In genomic region chr3:90265932-90266741, GRCm38 (mm10) we compare ENCODE assay signal across 8 mouse cellular contexts. TPM values are rescaled to one million over a fixed set of nuclear protein-coding genes. Genes with fewer than 3 reads are reported as not detected.
DNase-seq lines count a peak whose midpoint lies in the region; ATAC-seq and TF ChIP-seq lines count a peak whose summit lies in the region.

No protein-coding gene starts in this region.

- peak overlapping the region; percentile 87 for H3K9ac ChIP-seq in limb, embryonic 13.5 days
- H3K9ac ChIP-seq in midbrain, embryonic 16.5 days (ENCODE audit: low read depth, low read length): peak overlapping the region; percentile 89

- peak overlapping the region; percentile 88 for H3K4me2 ChIP-seq in limb, embryonic 13.5 days (replicated peaks)
- peak overlapping the region; percentile 80 for H3K4me2 ChIP-seq in midbrain, embryonic 16.5 days (ENCODE audit: low read length)

- DNase-seq in cerebellum, adult 2 months: peak; percentile 54 to 82
- no peak for DNase-seq in cerebellum, postnatal 10 days
- DNase-seq in brain, adult 2 months (ENCODE audit: low read depth, low spot score): peak; percentile 86
- peak; percentile 51 to 61 for DNase-seq in heart, adult 9 months (ENCODE audit: low spot score in 2 of 2)
- peak; percentile 63 to 68 for DNase-seq in thymus, postnatal 36 days
- no peak for DNase-seq in layer of hippocampus, postnatal 36 days

- peak; percentile 50 for ATAC-seq in limb, embryonic 13.5 days (ENCODE audit: low FRiP score, low read depth)
- ATAC-seq in midbrain, embryonic 16.5 days: peak; percentile 52; the same call in 1 of the 2 replicates

- peaks cover 63% of the 10 kb centered on the region for H3K36me3 ChIP-seq in limb, embryonic 13.5 days
- peaks cover 25% of the 10 kb centered on the region for H3K36me3 ChIP-seq in midbrain, embryonic 16.5 days (ENCODE audit: control insufficient read depth, insufficient read depth, low read length)

- H3K4me3 ChIP-seq in cerebellum, adult 2 months (replicated peaks; ENCODE audit: insufficient read depth, low read depth, low read length): peak overlapping the region; percentile 95
- H3K4me3 ChIP-seq in limb, embryonic 13.5 days: peak overlapping the region; percentile 75
- H3K4me3 ChIP-seq in midbrain, embryonic 16.5 days (ENCODE audit: low read depth, low read length): peak overlapping the region; percentile 88

- WGBS in cerebellum, adult 2 months: 18% methylated on average over 16 of the region's 16 CpGs
- 24% methylated on average over 16 of the region's 16 CpGs for WGBS in limb, embryonic 13.5 days
- 22% methylated on average over 15 of the region's 16 CpGs for WGBS in midbrain, embryonic 16.5 days

- TF ChIP-seq POLR2A in cerebellum, adult 2 months (IDR thresholded peaks at IDR 0.05; ENCODE audit: borderline replicate concordance, insufficient read depth, low read length): peak; percentile 21; the same call in 1 of the 2 replicates

- H3K27ac ChIP-seq in cerebellum, adult 2 months (ENCODE audit: insufficient read depth, low read length): peak overlapping the region; percentile 100
- H3K27ac ChIP-seq in limb, embryonic 13.5 days: peak overlapping the region; percentile 97
- H3K27ac ChIP-seq in midbrain, embryonic 16.5 days (ENCODE audit: low read length): peak overlapping the region; percentile 96

- H3K9me3 ChIP-seq in limb, embryonic 13.5 days: no peaks in the 10 kb centered on the region
- no peaks in the 10 kb centered on the region for H3K9me3 ChIP-seq in midbrain, embryonic 16.5 days (replicated peaks; ENCODE audit: control insufficient read depth, low read length, poor library complexity, severe bottlenecking)

- TF ChIP-seq CTCF in cerebellum, adult 2 months (IDR thresholded peaks at IDR 0.05; ENCODE audit: borderline replicate concordance, insufficient read depth, low read depth, low read length): no peak

- H3K27me3 ChIP-seq in cerebellum, adult 2 months (ENCODE audit: control insufficient read depth, insufficient read depth, low read length): no peaks in the 10 kb centered on the region
- no peaks in the 10 kb centered on the region for H3K27me3 ChIP-seq in limb, embryonic 13.5 days
- no peaks in the 10 kb centered on the region for H3K27me3 ChIP-seq in midbrain, embryonic 16.5 days (ENCODE audit: control insufficient read depth, insufficient read depth, low read depth, low read length)

- H3K4me1 ChIP-seq in cerebellum, adult 2 months (ENCODE audit: control insufficient read depth, insufficient read depth, low read length): peaks cover 13% of the 10 kb centered on the region
- H3K4me1 ChIP-seq in limb, embryonic 13.5 days: peaks cover 14% of the 10 kb centered on the region
- peaks cover 10% of the 10 kb centered on the region for H3K4me1 ChIP-seq in midbrain, embryonic 16.5 days (ENCODE audit: control insufficient read depth, insufficient read depth, low read length)

RNA-seq across cellular contexts. Expression of gene Dennd4b, which starts 1.2 kb away (rescaled TPM):
- polyA plus RNA-seq in cerebellum, adult 2 months (2012; rRNA removed): 65.4 and 77.0 TPM in 2 replicates
- 4.2 and 5.3 TPM in 2 replicates for polyA plus RNA-seq in limb, embryonic 13.5 days (2015; fragmentation: Nextera tagmentation; extraction: Ambion mirVana)
- 7.8 and 8.5 TPM in 2 replicates for polyA plus RNA-seq in midbrain, embryonic 16.5 days (2015; fragmentation: Nextera tagmentation; extraction: Ambion mirVana)
- total RNA-seq in layer of hippocampus, postnatal 36 days (2021): 10 to 100 TPM; 30.5 to 31.8 TPM

RNA-seq across cellular contexts. Expression of gene Crtc2, which starts 12.2 kb away (rescaled TPM):
- 78.2 and 91.2 TPM in 2 replicates for polyA plus RNA-seq in cerebellum, adult 2 months (2012; rRNA removed)
- 22.0 and 23.6 TPM in 2 replicates for polyA plus RNA-seq in limb, embryonic 13.5 days (2015; fragmentation: Nextera tagmentation; extraction: Ambion mirVana)
- polyA plus RNA-seq in midbrain, embryonic 16.5 days (2015; fragmentation: Nextera tagmentation; extraction: Ambion mirVana): 21.5 and 24.6 TPM in 2 replicates
- total RNA-seq in layer of hippocampus, postnatal 36 days (2021): 10 to 100 TPM; 34.5 to 41.3 TPM

RNA-seq across cellular contexts. Expression of gene Slc39a1, which starts 18.2 kb away (rescaled TPM):
- polyA plus RNA-seq in cerebellum, adult 2 months (2012; rRNA removed): 35.8 and 38.7 TPM in 2 replicates
- 102 and 103 TPM in 2 replicates for polyA plus RNA-seq in limb, embryonic 13.5 days (2015; fragmentation: Nextera tagmentation; extraction: Ambion mirVana)
- 43.0 and 46.8 TPM in 2 replicates for polyA plus RNA-seq in midbrain, embryonic 16.5 days (2015; fragmentation: Nextera tagmentation; extraction: Ambion mirVana)
- total RNA-seq in layer of hippocampus, postnatal 36 days (2021): 10 to 100 TPM; 44.9 to 47.2 TPM

RNA-seq across cellular contexts. Expression of gene Creb3l4, which starts 22.8 kb away (rescaled TPM):
- 0.23 and 0.51 TPM in 2 replicates for polyA plus RNA-seq in cerebellum, adult 2 months (2012; rRNA removed)
- polyA plus RNA-seq in limb, embryonic 13.5 days (2015; fragmentation: Nextera tagmentation; extraction: Ambion mirVana): 10.9 and 12.5 TPM in 2 replicates
- polyA plus RNA-seq in midbrain, embryonic 16.5 days (2015; fragmentation: Nextera tagmentation; extraction: Ambion mirVana): 1.1 and 2.2 TPM in 2 replicates
- total RNA-seq in layer of hippocampus, postnatal 36 days (2021): under 1 TPM in 1 of 2 experiments, not detected in 1; 0.40 TPM

RNA-seq across cellular contexts. Expression of gene Gatad2b, which starts 26.8 kb away (rescaled TPM):
- 33.3 and 40.7 TPM in 2 replicates for polyA plus RNA-seq in cerebellum, adult 2 months (2012; rRNA removed)
- 19.4 and 19.6 TPM in 2 replicates for polyA plus RNA-seq in limb, embryonic 13.5 days (2015; fragmentation: Nextera tagmentation; extraction: Ambion mirVana)
- 10.9 and 12.0 TPM in 2 replicates for polyA plus RNA-seq in midbrain, embryonic 16.5 days (2015; fragmentation: Nextera tagmentation; extraction: Ambion mirVana)
- 100 to 1,000 TPM in 1 of 2 experiments, 10 to 100 TPM in 1; 95.2 to 109 TPM for total RNA-seq in layer of hippocampus, postnatal 36 days (2021)

Comparison
In these comparisons a context has a peak if more than half of its experiments do, and no peak if none do; other contexts are left out.
1. DNase-seq: peak in cerebellum, adult 2 months (2 of 2), brain, adult 2 months (single experiment), heart, adult 9 months (2 of 2) and thymus, postnatal 36 days (2 of 2); none in cerebellum, postnatal 10 days (0 of 2) and layer of hippocampus, postnatal 36 days (0 of 2).
2. Peak in every context shown above with its lines, with median percentiles within 50 percentile points of each other: H3K27ac ChIP-seq and H3K4me3 ChIP-seq.